Mouse (Mus musculus) bone marrow, adult 2 months (tissue): ENCODE measurements at regions not wholly inside any gene's neighbourhood (a gene's known extent, or its start where the extent isn't known, plus 50 kb on each side); places are given as distances from the start of the nearest gene placed in this dataset.

Experiments
- H3K27ac ChIP-seq: fragments of 200-500 bp; 2 replicates; pipeline ENCODE4 v1.5.1; 2012; ENCODE audit warnings: low read depth, mild to moderate bottlenecking, control low read depth, inconsistent platforms, low read length; ENCODE audit not compliant: control insufficient read depth, poor library complexity, insufficient read depth
- H3K4me1 ChIP-seq: fragments of 200-500 bp; 2 replicates; pipeline ENCODE4 v1.6.1; 2011; ENCODE audit warnings: low read length; ENCODE audit not compliant: control insufficient read depth, insufficient read depth
- H3K4me3 ChIP-seq: fragments of 200-500 bp; replicated peaks from 2 replicates; pipeline ENCODE3; 2011; ENCODE audit warnings: mild to moderate bottlenecking, low read depth, low read length, control low read depth; ENCODE audit not compliant: control insufficient read depth
- CTCF ChIP-seq: fragments of 200-500 bp; IDR thresholded peaks from 2 replicates; pipeline ENCODE4 v1.5.1; 2011; ENCODE audit warnings: low read length, control low read depth; ENCODE audit not compliant: control insufficient read depth, insufficient read depth
- POLR2A ChIP-seq: fragments of 200-500 bp; IDR thresholded peaks from 2 replicates; pipeline ENCODE4 v1.6.1; 2011; ENCODE audit warnings: low read depth, mild to moderate bottlenecking, control low read depth, low read length, borderline replicate concordance; ENCODE audit not compliant: control insufficient read depth
- WGBS: fragments of 180-500 bp; shearing (Covaris S2); methylation state at CpG from one replicate; pipeline ENCODE4 v1.1.7; 2018; 5-methylcytosine and 5-hydroxymethylcytosine counted together

GRCm38 (mm10) chr4:137180083-137180482, 97.2 kb upstream of the Wnt4 start:
- WGBS = 66% methylated on average over 2 of the region's 2 CpGs
- Histone ChIP-seq H3K4me1 (peaks cover 1% of the 10 kb centered on the region; the same call in 1 of the 2 replicates), H3K4me3 (no peak overlapping the region), H3K27ac (no peak overlapping the region)
- TF ChIP-seq CTCF = no peak
- no peak for TF ChIP-seq POLR2A

DNA sequence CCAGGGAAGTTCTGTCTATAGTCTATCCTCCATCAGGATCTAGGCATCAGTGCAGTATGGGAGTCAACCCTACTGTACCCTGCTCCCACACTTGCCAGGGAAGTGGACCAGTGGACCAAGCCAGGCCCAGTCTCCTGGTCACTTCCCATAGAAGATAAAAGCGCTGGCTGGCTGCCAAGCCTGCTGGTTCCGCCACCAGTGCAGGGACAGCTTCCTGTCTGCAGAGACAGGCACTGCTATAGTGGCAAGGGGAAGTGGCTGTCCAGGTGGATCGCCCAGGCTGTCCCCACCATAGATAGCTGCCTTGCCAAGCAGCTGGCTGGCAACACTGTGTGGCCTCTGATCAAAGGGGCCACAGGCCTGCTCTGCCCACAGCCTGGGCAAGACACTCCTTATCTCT, 98.5 kb upstream of the Wnt4 start:
- WGBS = 2% methylated on average over 3 of the region's 3 CpGs
- TF ChIP-seq CTCF = no peak
- Histone ChIP-seq H3K27ac (no peak overlapping the region), H3K4me1 (peaks cover 1% of the 10 kb centered on the region; the same call in 1 of the 2 replicates), H3K4me3 (no peak overlapping the region)

DNA sequence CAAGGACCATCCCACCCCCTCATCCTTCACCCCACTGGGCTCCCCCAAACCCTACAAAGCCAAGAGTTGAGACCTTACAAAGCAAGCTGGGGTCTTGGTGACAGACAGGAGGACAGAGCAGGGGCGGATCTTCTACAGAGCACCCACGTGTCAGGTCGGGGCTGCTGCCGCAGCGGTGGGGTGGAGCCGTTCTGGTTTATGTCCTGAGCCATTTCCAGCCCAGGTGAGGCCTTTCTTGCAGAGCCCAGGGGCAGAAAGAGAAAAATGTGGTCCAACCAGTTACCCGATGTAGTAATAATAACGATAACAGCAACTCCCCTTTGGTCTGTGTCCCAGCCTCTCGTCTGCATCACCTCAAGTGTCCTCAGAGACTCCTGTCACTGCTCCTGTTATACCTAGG, 112.4 kb upstream of the Wnt4 start:
- no peak overlapping the region for H3K4me3 ChIP-seq
- 33% methylated on average over 9 of the region's 9 CpGs for WGBS

GRCm38 (mm10) chr4:137164429-137164828, 112.9 kb upstream of the Wnt4 start:
- H3K27ac ChIP-seq = no peak overlapping the region; the same call in 1 of the 2 replicates
- H3K4me1 ChIP-seq = no peaks in the 10 kb centered on the region
- 3% methylated on average over 12 of the region's 12 CpGs for WGBS
- no peak overlapping the region for H3K4me3 ChIP-seq
- peak; percentile 97 for TF ChIP-seq CTCF
- 0 out of 2 replicates have a peak, but pooled peaks have one; percentile 11 for TF ChIP-seq POLR2A

More for the DNA sequence above, 112.4 kb upstream of the Wnt4 start:
- TF ChIP-seq POLR2A = no peak
- TF ChIP-seq CTCF = no peak
- H3K27ac ChIP-seq = no peak overlapping the region
- no peaks in the 10 kb centered on the region for H3K4me1 ChIP-seq

DNA sequence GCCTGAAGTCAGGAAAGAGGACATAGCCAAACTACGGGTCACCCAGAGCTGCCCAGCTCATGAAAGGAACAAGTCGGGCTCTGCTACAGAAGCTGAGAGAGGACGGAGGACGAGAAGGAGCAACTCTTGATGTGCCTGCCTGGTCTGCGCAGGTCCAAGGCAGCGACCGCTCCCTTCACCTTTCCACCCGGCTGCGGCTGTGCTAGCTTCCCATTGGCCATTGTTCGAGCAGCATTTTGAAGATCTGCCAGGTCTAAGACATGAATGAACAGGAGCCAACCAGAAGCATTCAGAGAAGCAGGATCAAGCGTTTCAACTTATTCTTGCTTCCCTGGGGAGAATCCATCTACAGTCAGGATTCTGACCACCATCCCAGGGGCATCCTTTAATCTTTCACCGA, 113.3 kb upstream of the Wnt4 start:
- Histone ChIP-seq H3K27ac (no peak overlapping the region; the same call in 1 of the 2 replicates), H3K4me3 (no peak overlapping the region), H3K4me1 (no peaks in the 10 kb centered on the region)
- WGBS = 70% methylated on average over 12 of the region's 12 CpGs
- TF ChIP-seq POLR2A (no peak), CTCF (no peak)

- Histone ChIP-seq H3K4me1 (no peaks in the 10 kb centered on the region), H3K27ac (no peak overlapping the region), H3K4me3 (no peak overlapping the region)
- TF ChIP-seq POLR2A (no peak), CTCF (no peak)
- WGBS = 75% methylated on average over 7 of the region's 7 CpGs
These were observed 111.9 kb upstream of the Zbtb40 start for GRCm38 (mm10) chr4:137160526-137160925.

- WGBS = 79% methylated on average over 9 of the region's 9 CpGs
- Histone ChIP-seq H3K4me3 (no peak overlapping the region), H3K4me1 (no peaks in the 10 kb centered on the region), H3K27ac (no peak overlapping the region)
- TF ChIP-seq POLR2A (no peak), CTCF (no peak)
These were observed 109.6 kb upstream of the Zbtb40 start for GRCm38 (mm10) chr4:137158201-137158600.

DNA sequence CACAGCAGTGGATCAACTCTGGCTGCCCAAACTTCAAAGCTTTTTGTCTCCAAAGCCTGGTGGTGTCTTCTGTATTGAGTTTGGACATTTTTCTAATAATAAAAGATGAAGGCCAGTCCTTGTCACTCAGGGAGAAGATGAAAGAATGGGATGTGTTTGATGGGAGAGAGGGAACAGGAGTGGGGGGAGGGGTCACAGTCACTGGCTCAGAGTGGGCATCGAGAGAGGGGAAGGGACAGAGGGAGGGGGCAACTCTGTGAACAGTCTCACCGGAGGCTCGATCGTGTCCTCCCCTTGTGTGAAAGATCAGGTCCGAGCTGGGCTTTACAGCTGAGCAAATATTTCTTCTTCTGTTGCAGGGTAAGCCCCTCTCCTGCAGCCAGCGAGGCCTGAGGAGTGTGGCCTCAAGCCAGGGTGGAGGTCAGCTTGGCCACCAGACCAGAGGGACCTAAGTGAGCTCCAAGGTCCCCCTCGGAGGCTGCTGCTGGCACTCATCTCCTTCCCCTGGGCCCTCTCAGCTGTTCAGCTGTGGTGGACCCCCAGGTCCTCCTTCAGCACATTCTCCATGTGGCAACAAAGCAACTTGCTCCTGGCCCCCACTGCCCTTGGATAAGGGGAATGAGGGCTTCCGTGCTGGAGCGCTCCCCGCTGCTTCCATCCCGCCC, 108.0 kb upstream of the Zbtb40 start:
- WGBS = 79% methylated on average over 11 of the region's 11 CpGs
- Histone ChIP-seq H3K4me3 (no peak overlapping the region), H3K27ac (no peak overlapping the region), H3K4me1 (no peaks in the 10 kb centered on the region)
- TF ChIP-seq POLR2A = no peak
- no peak for TF ChIP-seq CTCF

GRCm38 (mm10) chr4:137148756-137149155, 100.2 kb upstream of the Zbtb40 start:
- Histone ChIP-seq H3K27ac (no peak overlapping the region), H3K4me3 (no peak overlapping the region), H3K4me1 (no peaks in the 10 kb centered on the region)
- 85% methylated on average over 4 of the region's 4 CpGs for WGBS
- TF ChIP-seq POLR2A (no peak), CTCF (no peak)
